In the genomic region with DNA sequence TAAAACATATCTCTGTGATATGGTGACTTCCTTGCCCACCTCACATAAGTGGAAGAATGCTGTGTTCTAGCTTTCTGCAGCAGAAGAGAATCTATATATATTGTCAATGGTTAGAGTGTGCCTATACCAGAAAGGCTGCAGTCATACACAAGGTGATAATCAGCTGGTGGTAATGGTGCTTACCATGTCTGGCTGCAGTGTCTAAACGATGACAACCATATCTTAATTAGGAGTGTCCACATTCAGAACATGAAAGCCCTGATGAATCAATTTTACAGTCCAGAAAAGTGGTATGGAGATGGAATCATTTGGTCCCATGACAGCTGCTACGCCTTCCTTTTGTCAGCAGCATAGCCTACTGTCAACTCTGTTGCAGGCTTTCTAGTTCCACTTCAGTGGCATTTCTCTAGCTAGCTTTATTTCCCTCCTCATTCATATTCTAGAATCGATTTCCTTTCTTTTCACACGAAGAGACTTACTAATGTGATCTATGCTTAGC, we compare ENCODE assay signal across 31 mouse cellular contexts.
"Had no signal": no experiment of that assay in that cellular context is flagged by ENCODE, and none has a peak within 500 bp of the region (broad histone marks: within the 10 kb centered on the region; RNA-seq: fewer than 3 reads in every experiment).

No protein-coding gene starts in this region.

- ATAC-seq: liver, embryonic 12.5 days; liver, postnatal 0 days; lung, postnatal 0 days; midbrain, embryonic 13.5 days; midbrain, embryonic 16.5 days had no signal

- H3K4me1 ChIP-seq: limb, embryonic 10.5 days; limb, embryonic 12.5 days; limb, embryonic 13.5 days; limb, embryonic 15.5 days; liver, embryonic 12.5 days; liver, embryonic 13.5 days; liver, embryonic 15.5 days; lung, embryonic 15.5 days; midbrain, embryonic 10.5 days; midbrain, embryonic 13.5 days; neural tube, embryonic 12.5 days; neural tube, embryonic 13.5 days had no signal

- H3K9me3 ChIP-seq: limb, embryonic 10.5 days; limb, embryonic 12.5 days; limb, embryonic 13.5 days; limb, embryonic 15.5 days; liver, embryonic 12.5 days; liver, embryonic 13.5 days; liver, embryonic 15.5 days; lung, embryonic 15.5 days; megakaryocyte, embryonic 14.5 days; midbrain, embryonic 10.5 days; midbrain, embryonic 13.5 days; neural tube, embryonic 12.5 days; neural tube, embryonic 13.5 days had no signal

- H3K27ac ChIP-seq: left cerebral cortex, adult 2 months; limb, embryonic 10.5 days; limb, embryonic 12.5 days; limb, embryonic 13.5 days; limb, embryonic 15.5 days; liver, embryonic 12.5 days; liver, embryonic 13.5 days; liver, embryonic 14.5 days; liver, embryonic 15.5 days; lung, embryonic 15.5 days; macrophage; midbrain, embryonic 10.5 days; midbrain, embryonic 13.5 days; neural tube, embryonic 12.5 days; neural tube, embryonic 13.5 days had no signal

- DNase-seq: left cerebral cortex, postnatal 4 days; liver; liver, embryonic 13.5 days; liver, postnatal 0 days; lung, adult 18-20 months; lung, adult 2 months; lung, embryonic 14.5 days; lung, postnatal 10 days; lung, postnatal 14 days; lung, postnatal 36 days; lung, postnatal 4 days; midbrain, embryonic 14.5 days had no signal

- H3K27me3 ChIP-seq: limb, embryonic 12.5 days; limb, embryonic 13.5 days; limb, embryonic 15.5 days; liver, embryonic 12.5 days; liver, embryonic 13.5 days; liver, embryonic 15.5 days; lung, embryonic 15.5 days; megakaryocyte, embryonic 14.5 days; midbrain, embryonic 13.5 days; neural tube, embryonic 12.5 days; neural tube, embryonic 13.5 days had no signal

- H3K4me3 ChIP-seq: left cerebral cortex, adult 2 months; limb, embryonic 10.5 days; limb, embryonic 12.5 days; limb, embryonic 13.5 days; limb, embryonic 15.5 days; liver, embryonic 12.5 days; liver, embryonic 13.5 days; liver, embryonic 15.5 days; lung, embryonic 15.5 days; megakaryocyte, embryonic 14.5 days; midbrain, embryonic 10.5 days; midbrain, embryonic 13.5 days; myocyte; neural tube, embryonic 12.5 days; neural tube, embryonic 13.5 days had no signal

- H3K36me3 ChIP-seq: limb, embryonic 10.5 days; limb, embryonic 12.5 days; limb, embryonic 13.5 days; limb, embryonic 15.5 days; liver, embryonic 12.5 days; liver, embryonic 13.5 days; liver, embryonic 15.5 days; lung, embryonic 15.5 days; midbrain, embryonic 10.5 days; midbrain, embryonic 13.5 days; neural tube, embryonic 12.5 days; neural tube, embryonic 13.5 days had no signal

- H3K9ac ChIP-seq: limb, embryonic 12.5 days; limb, embryonic 13.5 days; limb, embryonic 15.5 days; liver, embryonic 12.5 days; liver, embryonic 13.5 days; liver, embryonic 14.5 days; liver, embryonic 15.5 days; liver, postnatal 0 days; lung, embryonic 14.5 days; lung, embryonic 15.5 days; midbrain, embryonic 13.5 days; neural tube, embryonic 12.5 days; neural tube, embryonic 13.5 days had no signal

- H3K4me2 ChIP-seq: limb, embryonic 12.5 days; limb, embryonic 13.5 days; limb, embryonic 15.5 days; liver, embryonic 11.5 days; liver, embryonic 12.5 days; liver, embryonic 13.5 days; liver, embryonic 15.5 days; lung, embryonic 14.5 days; lung, embryonic 15.5 days; midbrain, embryonic 13.5 days; neural tube, embryonic 12.5 days; neural tube, embryonic 13.5 days had no signal
